Mouse (Mus musculus): Measurements from ENCODE around the gene Spin2g.
"Not testable (repeated sequence)": the region's sequence is repeated elsewhere in the genome, so short reads cannot be mapped to it uniquely, and the experiment has no call there.

Gene Spin2g

DNA sequence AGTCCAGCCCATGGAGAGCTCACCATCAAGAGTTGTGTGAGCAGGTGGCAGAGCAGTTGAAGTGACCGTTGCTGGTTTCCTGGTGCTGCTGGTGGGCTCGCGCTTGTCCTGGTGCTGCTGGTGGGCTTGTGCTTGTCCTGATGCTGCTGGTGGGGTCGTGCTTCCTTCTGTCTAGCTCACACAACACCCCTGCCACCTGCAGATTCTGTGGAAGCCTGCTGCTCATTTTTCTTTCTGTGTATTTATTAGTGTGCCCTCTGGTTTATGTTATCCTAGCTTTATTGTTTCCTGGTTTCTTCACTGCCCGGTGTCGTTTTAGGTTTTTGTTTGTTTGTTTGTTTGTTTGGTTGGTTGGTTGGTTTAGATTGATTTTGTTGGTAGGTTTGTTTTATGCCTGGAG lies at the start of gene Spin2g:
Gene Spin2g (minus strand): TSS at position 101 of the 400 bp plus-strand sequence.
- not testable (repeated sequence) for DNase-seq
